28 mouse cellular contexts compared by ENCODE assay signal in the genomic region with DNA sequence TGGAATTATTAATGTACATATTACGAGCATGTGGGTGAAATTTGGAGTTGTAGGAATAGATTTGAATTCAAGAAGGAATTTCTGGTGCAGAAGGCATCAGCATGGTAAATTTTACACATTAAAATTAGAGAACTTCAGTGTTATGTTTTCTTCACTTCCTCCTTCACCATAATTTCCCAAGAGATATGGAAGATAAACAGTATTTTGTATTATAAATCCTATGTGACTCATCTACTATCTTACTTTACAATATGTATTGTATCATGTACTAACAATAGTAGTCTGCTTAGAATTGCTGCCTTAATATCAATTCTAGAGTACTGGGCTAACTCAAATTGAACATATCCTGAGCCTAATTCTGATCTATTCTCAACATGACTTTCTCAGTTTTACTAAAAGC.
"Had no signal": no experiment of that assay in that cellular context is flagged by ENCODE, and none has a peak within 500 bp of the region (broad histone marks: within the 10 kb centered on the region; RNA-seq: fewer than 3 reads in every experiment).

No protein-coding gene starts in this region.

- H3K27ac ChIP-seq: heart, embryonic 10.5 days; heart, embryonic 13.5 days; heart, embryonic 15.5 days; hindbrain, embryonic 10.5 days; hindbrain, embryonic 12.5 days; hindbrain, embryonic 13.5 days; hindbrain, embryonic 14.5 days; hindbrain, embryonic 15.5 days; hindbrain, postnatal 0 days; intestine, embryonic 15.5 days; kidney, embryonic 15.5 days; kidney, postnatal 0 days; layer of hippocampus, adult 2 months had no signal

- DNase-seq: heart, postnatal 10 days; heart, postnatal 14 days; heart, postnatal 36 days; heart, postnatal 4 days; kidney, adult 18-20 months; kidney, adult 2 months; kidney, adult 8-10 months; kidney, adult 9 months; kidney, postnatal 10 days; kidney, postnatal 25 days; kidney, postnatal 36 days; kidney, postnatal 4 days; layer of hippocampus, adult 9-11 months; layer of hippocampus, postnatal 36 days had no signal

- H3K4me1 ChIP-seq: heart, embryonic 10.5 days; heart, embryonic 12.5 days; heart, embryonic 13.5 days; heart, embryonic 15.5 days; hindbrain, embryonic 10.5 days; hindbrain, embryonic 12.5 days; hindbrain, embryonic 13.5 days; hindbrain, embryonic 15.5 days; intestine, embryonic 15.5 days; kidney, embryonic 15.5 days had no signal

- H3K9ac ChIP-seq: heart, embryonic 12.5 days; heart, embryonic 13.5 days; heart, embryonic 15.5 days; hindbrain, embryonic 12.5 days; hindbrain, embryonic 13.5 days; hindbrain, embryonic 14.5 days; hindbrain, embryonic 15.5 days; intestine, embryonic 15.5 days; kidney, embryonic 15.5 days had no signal

- H3K27me3 ChIP-seq: heart, embryonic 12.5 days; heart, embryonic 13.5 days; heart, embryonic 15.5 days; hindbrain, embryonic 12.5 days; hindbrain, embryonic 13.5 days; hindbrain, embryonic 15.5 days; intestine, embryonic 15.5 days; kidney, embryonic 15.5 days had no signal

- H3K36me3 ChIP-seq: heart, embryonic 10.5 days; heart, embryonic 12.5 days; heart, embryonic 13.5 days; heart, embryonic 15.5 days; hindbrain, embryonic 10.5 days; hindbrain, embryonic 12.5 days; hindbrain, embryonic 13.5 days; hindbrain, embryonic 15.5 days; intestine, embryonic 15.5 days; kidney, embryonic 15.5 days had no signal

- H3K4me3 ChIP-seq: heart, embryonic 10.5 days; heart, embryonic 12.5 days; heart, embryonic 13.5 days; heart, embryonic 15.5 days; hindbrain, embryonic 10.5 days; hindbrain, embryonic 12.5 days; hindbrain, embryonic 13.5 days; hindbrain, embryonic 15.5 days; intestine, embryonic 15.5 days; kidney, embryonic 15.5 days; layer of hippocampus, adult 2 months had no signal

- H3K9me3 ChIP-seq: heart, embryonic 10.5 days; heart, embryonic 12.5 days; heart, embryonic 13.5 days; heart, embryonic 15.5 days; hindbrain, embryonic 10.5 days; hindbrain, embryonic 12.5 days; hindbrain, embryonic 13.5 days; hindbrain, embryonic 15.5 days; intestine, embryonic 15.5 days; kidney, embryonic 15.5 days had no signal
